Mouse (Mus musculus) heart, embryonic 14.5 days (tissue): ENCODE measurements at regions not wholly inside any gene's neighbourhood (a gene's known extent, or its start where the extent isn't known, plus 50 kb on each side); places are given as distances from the start of the nearest gene placed in this dataset.

Experiments used
- ATAC-seq: fragments of 200-750 bp; cut with Nextera tagmentation; 2 replicates; pipeline ENCODE4 v1.8.0; 2017; ENCODE audit warnings: low read depth, moderate TSS enrichment; ENCODE audit not compliant: insufficient number of reproducible peaks, insufficient read depth, low FRiP score
- H3K27ac ChIP-seq, 2 experiments: fragments of 200-500 bp in 1 of 2; fragments of 300-500 bp in 1 of 2; sonication (generic) in 1 of 2; replicated peaks in 1 of 2; 2 replicates each; pipeline ENCODE4 v1.5.1; 2012 to 2014; ENCODE audit warnings: low read depth in 2 of 2, low read length in 2 of 2, control low read depth in 1 of 2, mild to moderate bottlenecking in 1 of 2, mixed read lengths in 1 of 2; ENCODE audit not compliant: control insufficient read depth in 1 of 2, insufficient read depth in 1 of 2
- H3K27me3 ChIP-seq: fragments of 300-500 bp; sonication (generic); 2 replicates; pipeline ENCODE4 v1.6.1; 2014; ENCODE audit warnings: mild to moderate bottlenecking, low read length, control low read depth; ENCODE audit not compliant: control insufficient read depth, insufficient read depth
- H3K36me3 ChIP-seq: fragments of 300-500 bp; sonication (generic); 2 replicates; pipeline ENCODE4 v1.6.1; 2014; ENCODE audit warnings: mild to moderate bottlenecking, control low read depth, low read length, mixed read lengths; ENCODE audit not compliant: control insufficient read depth, insufficient read depth
- H3K4me1 ChIP-seq, 2 experiments: fragments of 200-500 bp in 1 of 2; fragments of 300-500 bp in 1 of 2; sonication (generic) in 1 of 2; 2 replicates each; pipeline ENCODE4 v1.6.1; 2012 to 2014; ENCODE audit warnings: low read length in 2 of 2, control low read depth in 1 of 2, mixed read lengths in 1 of 2; ENCODE audit not compliant: control insufficient read depth in 2 of 2, insufficient read depth in 2 of 2
- H3K4me2 ChIP-seq: fragments of 300-500 bp; sonication (generic); 2 replicates; pipeline ENCODE4 v1.6.1; 2014; ENCODE audit warnings: mild to moderate bottlenecking, low read length
- H3K4me3 ChIP-seq, 2 experiments: fragments of 200-500 bp in 1 of 2; fragments of 300-500 bp in 1 of 2; sonication (generic) in 1 of 2; 2 replicates each; pipeline ENCODE4 v1.5.1; 2012 to 2014; ENCODE audit warnings: low read length in 2 of 2, mild to moderate bottlenecking in 2 of 2, control low read depth in 1 of 2, low read depth in 1 of 2, moderate library complexity in 1 of 2; ENCODE audit not compliant: control insufficient read depth in 1 of 2, insufficient read depth in 1 of 2
- H3K9ac ChIP-seq: fragments of 300-500 bp; sonication (generic); 2 replicates; pipeline ENCODE4 v1.6.1; 2014; ENCODE audit warnings: mild to moderate bottlenecking, low read length
- H3K9me3 ChIP-seq: fragments of 300-500 bp; sonication (generic); 2 replicates; pipeline ENCODE4 v1.6.1; 2016; ENCODE audit warnings: low read length, control low read depth; ENCODE audit not compliant: control insufficient read depth
- WGBS: fragments of 180-500 bp; shearing (Covaris S2); extraction: QIAGEN DNeasy Blood & Tissue Kit; methylation state at CpG from one replicate; pipeline ENCODE4 v1.1.7; 2014; 5-methylcytosine and 5-hydroxymethylcytosine counted together

- H3K36me3 ChIP-seq, result no peaks in the 10 kb centered on the region
- no peak overlapping the region for H3K4me3 ChIP-seq
- no peaks in the 10 kb centered on the region for H3K9me3 ChIP-seq
- H3K4me1 ChIP-seq, result no peaks in the 10 kb centered on the region
- no peak overlapping the region for H3K9ac ChIP-seq
- H3K4me2 ChIP-seq, result no peak overlapping the region
- WGBS, result 78% methylated on average over 8 of the region's 8 CpGs
- no peaks in the 10 kb centered on the region for H3K27me3 ChIP-seq
- H3K27ac ChIP-seq, result no peak overlapping the region
- no peak for ATAC-seq
Measured at GRCm38 (mm10) chr1:75925046-75925445, 379.0 kb downstream of the Slc4a3 start.

GRCm38 (mm10) chr1:75925802-75926201, 379.7 kb downstream of the Slc4a3 start:
- H3K4me1 ChIP-seq, result no peaks in the 10 kb centered on the region
- ATAC-seq, result peak; percentile 47; the same call in 1 of the 2 replicates
- no peaks in the 10 kb centered on the region for H3K9me3 ChIP-seq
- no peaks in the 10 kb centered on the region for H3K36me3 ChIP-seq
- H3K4me2 ChIP-seq, result no peak overlapping the region
- no peaks in the 10 kb centered on the region for H3K27me3 ChIP-seq
- WGBS, result 41% methylated on average over 9 of the region's 9 CpGs
- H3K4me3 ChIP-seq, result no peak overlapping the region
- H3K9ac ChIP-seq, result no peak overlapping the region
- no peak overlapping the region for H3K27ac ChIP-seq

DNA sequence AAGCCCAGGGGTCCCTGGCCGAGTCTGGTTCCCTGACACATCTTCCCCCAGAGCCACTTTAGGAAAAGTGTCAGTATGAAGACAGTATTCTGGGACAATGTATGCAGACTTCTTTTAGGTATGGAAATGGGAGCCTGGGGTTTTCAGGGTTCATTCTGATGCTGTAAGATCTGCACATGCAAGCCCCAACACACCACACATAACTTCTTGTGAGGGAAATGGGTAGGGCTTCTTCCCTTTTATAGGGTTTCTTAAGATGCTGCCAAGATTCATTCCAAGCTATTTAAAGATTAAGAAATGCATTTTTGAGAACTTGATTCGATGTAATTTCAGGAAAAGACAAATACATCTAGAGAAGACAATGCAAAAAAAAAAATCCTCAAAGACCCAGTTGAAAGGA, 385.8 kb downstream of the Slc4a3 start:
- Histone ChIP-seq H3K9ac (no peak overlapping the region), H3K36me3 (no peaks in the 10 kb centered on the region), H3K4me2 (no peak overlapping the region), H3K27me3 (no peaks in the 10 kb centered on the region), H3K9me3 (no peaks in the 10 kb centered on the region), H3K4me1 (peaks cover 20 to 33% of the 10 kb centered on the region in 2 experiments), H3K27ac (no peak overlapping the region), H3K4me3 (no peak overlapping the region)
- ATAC-seq, result no peak
- 58% methylated on average over 2 of the region's 2 CpGs for WGBS

- Histone ChIP-seq H3K4me3 (no peak overlapping the region), H3K36me3 (no peaks in the 10 kb centered on the region), H3K27ac (peak overlapping the region; percentile 70 to 71), H3K9me3 (no peaks in the 10 kb centered on the region), H3K4me2 (peak overlapping the region; percentile 20; the same call in 1 of the 2 replicates), H3K27me3 (no peaks in the 10 kb centered on the region), H3K4me1 (peaks cover 22 to 41% of the 10 kb centered on the region in 2 experiments), H3K9ac (no peak overlapping the region; the same call in 1 of the 2 replicates)
- 5% methylated on average over 4 of the region's 4 CpGs for WGBS
- ATAC-seq, result no peak
Measured at GRCm38 (mm10) chr1:75933831-75934230, 387.8 kb downstream of the Slc4a3 start.

DNA sequence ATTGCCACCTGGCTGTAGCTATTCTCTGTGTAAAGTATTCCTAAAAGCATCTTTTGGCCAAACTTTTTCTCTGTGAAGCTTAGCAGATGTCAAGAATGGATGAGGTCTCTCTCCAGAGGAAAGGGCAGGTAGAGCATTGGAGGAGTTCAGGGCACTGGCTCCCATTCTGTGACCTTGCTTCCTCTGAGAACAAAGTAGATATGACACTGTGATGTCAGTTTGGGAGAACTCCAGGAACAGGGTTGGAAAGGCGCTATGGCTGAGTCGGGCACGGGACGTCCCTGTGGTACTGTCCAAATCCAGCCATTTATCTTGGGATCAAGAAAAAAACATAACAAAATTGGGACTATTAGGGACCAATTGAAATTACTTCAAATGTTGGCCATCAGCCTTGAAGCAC, 388.7 kb downstream of the Slc4a3 start:
- no peaks in the 10 kb centered on the region for H3K9me3 ChIP-seq
- no peak overlapping the region for H3K4me2 ChIP-seq
- H3K27ac ChIP-seq, result no peak overlapping the region
- no peak overlapping the region for H3K9ac ChIP-seq
- no peaks in the 10 kb centered on the region for H3K36me3 ChIP-seq
- H3K27me3 ChIP-seq, result no peaks in the 10 kb centered on the region
- no peak for ATAC-seq
- no peak overlapping the region for H3K4me3 ChIP-seq
- 95% methylated on average over 4 of the region's 4 CpGs for WGBS
- H3K4me1 ChIP-seq, result peaks cover 22 to 41% of the 10 kb centered on the region in 2 experiments

GRCm38 (mm10) chr1:75935866-75936265, 389.8 kb downstream of the Slc4a3 start:
- 65% methylated on average over 6 of the region's 6 CpGs for WGBS
- H3K9ac ChIP-seq, result 0 out of 2 replicates have a peak overlapping the region, but pooled peaks have one; percentile 46
- peak overlapping the region; percentile 36; the same call in 1 of the 2 replicates for H3K4me2 ChIP-seq
- H3K9me3 ChIP-seq, result no peaks in the 10 kb centered on the region
- ATAC-seq, result no peak
- H3K4me1 ChIP-seq, result peaks cover 22 to 41% of the 10 kb centered on the region in 2 experiments
- H3K4me3 ChIP-seq, result no peak overlapping the region
- no peaks in the 10 kb centered on the region for H3K36me3 ChIP-seq
- H3K27ac ChIP-seq, result peak overlapping the region; percentile 86
- H3K27me3 ChIP-seq, result no peaks in the 10 kb centered on the region

DNA sequence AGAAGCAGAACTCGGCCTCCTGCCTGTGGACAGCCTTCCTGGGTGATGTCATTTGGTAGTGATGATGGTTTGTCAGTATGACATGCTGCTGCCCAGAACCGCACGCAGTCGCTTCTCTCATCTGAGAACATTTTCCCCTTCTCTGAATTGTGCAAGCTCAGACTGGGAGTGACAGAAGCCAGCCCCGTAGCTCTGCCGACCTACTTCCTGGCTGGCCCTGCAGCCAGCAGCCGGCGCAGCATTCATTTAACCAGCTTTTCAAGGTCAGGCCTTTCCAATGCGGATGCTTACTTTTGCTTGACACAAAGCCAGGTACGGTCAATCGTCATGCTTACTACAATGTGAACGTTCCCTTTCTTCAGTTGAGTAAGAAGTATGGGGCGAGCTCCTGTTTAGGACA, 390.5 kb downstream of the Slc4a3 start:
- peak overlapping the region; percentile 36 for H3K4me2 ChIP-seq
- H3K27me3 ChIP-seq, result no peaks in the 10 kb centered on the region
- ATAC-seq, result no peak
- H3K4me1 ChIP-seq, result peaks cover 22 to 41% of the 10 kb centered on the region in 2 experiments
- no peaks in the 10 kb centered on the region for H3K36me3 ChIP-seq
- H3K4me3 ChIP-seq, result no peak overlapping the region
- H3K9me3 ChIP-seq, result no peaks in the 10 kb centered on the region
- peak overlapping the region; percentile 86 for H3K27ac ChIP-seq
- 20% methylated on average over 13 of the region's 13 CpGs for WGBS
- H3K9ac ChIP-seq, result peak overlapping the region; percentile 46

GRCm38 (mm10) chr1:75937331-75937730, 391.3 kb downstream of the Slc4a3 start:
- H3K27ac ChIP-seq, result peak overlapping the region in 1 of 2 experiments; percentile 86; a peak in 2 of 4 replicates
- H3K9ac ChIP-seq, result no peak overlapping the region
- no peaks in the 10 kb centered on the region for H3K9me3 ChIP-seq
- no peak for ATAC-seq
- H3K4me1 ChIP-seq, result peaks cover 21 to 41% of the 10 kb centered on the region in 2 experiments
- 45% methylated on average over 5 of the region's 5 CpGs for WGBS
- no peak overlapping the region for H3K4me2 ChIP-seq
- no peak overlapping the region for H3K4me3 ChIP-seq
- H3K27me3 ChIP-seq, result no peaks in the 10 kb centered on the region
- no peaks in the 10 kb centered on the region for H3K36me3 ChIP-seq
